Mouse (Mus musculus): ENCODE measurements at regions not wholly inside any gene's neighbourhood (a gene's known extent, or its start where the extent isn't known, plus 50 kb on each side); places are given as distances from the start of the nearest gene placed in this dataset.
A peak's percentile ranks its signal among the peaks of the same experiment; 100 is the strongest.

- H3K27ac ChIP-seq = peak overlapping the region; percentile 82
- WGBS = 50% methylated on average over 17 of the region's 17 CpGs
These were observed 187.8 kb downstream of the Rwdd3 start for GRCm38 (mm10) chr3:120983556-120984270.

GRCm38 (mm10) chr3:120982795-120983555, 188.5 kb downstream of the Rwdd3 start:
- 47% methylated on average over 10 of the region's 10 CpGs for WGBS
- Histone ChIP-seq H3K4me1 (replicated peaks) (peaks cover 18% of the 10 kb centered on the region), H3K9me3 (no peaks in the 10 kb centered on the region), H3K4me3 (no peak overlapping the region), H3K27ac (no peak overlapping the region), H3K27me3 (ENCODE audit: insufficient read depth, poor library complexity, severe bottlenecking) (no peaks in the 10 kb centered on the region), H3K36me3 (no peaks in the 10 kb centered on the region)
- no peak for DNase-seq (ENCODE audit: low spot score)

More at GRCm38 (mm10) chr3:120983556-120984270, 187.8 kb downstream of the Rwdd3 start:
- Histone ChIP-seq H3K27me3 (ENCODE audit: insufficient read depth, poor library complexity, severe bottlenecking) (no peaks in the 10 kb centered on the region), H3K36me3 (no peaks in the 10 kb centered on the region), H3K9me3 (no peaks in the 10 kb centered on the region), H3K4me1 (replicated peaks) (peaks cover 18% of the 10 kb centered on the region), H3K4me3 (no peak overlapping the region)
- DNase-seq (ENCODE audit: low spot score) = peak; percentile 36

- no peak for DNase-seq (ENCODE audit: low spot score)
- Histone ChIP-seq H3K4me3 (no peak overlapping the region), H3K36me3 (no peaks in the 10 kb centered on the region), H3K9me3 (no peaks in the 10 kb centered on the region), H3K27me3 (ENCODE audit: insufficient read depth, poor library complexity, severe bottlenecking) (no peaks in the 10 kb centered on the region), H3K4me1 (replicated peaks) (peaks cover 18% of the 10 kb centered on the region), H3K27ac (peak overlapping the region; percentile 50)
- WGBS = 44% methylated on average over 4 of the region's 4 CpGs
These were observed 189.3 kb downstream of the Rwdd3 start for GRCm38 (mm10) chr3:120982218-120982617.

- WGBS = 84% methylated on average over 14 of the region's 14 CpGs
- Histone ChIP-seq H3K9me3 (no peaks in the 10 kb centered on the region), H3K4me1 (replicated peaks) (no peaks in the 10 kb centered on the region), H3K4me3 (no peak overlapping the region), H3K27ac (no peak overlapping the region), H3K27me3 (ENCODE audit: insufficient read depth, poor library complexity, severe bottlenecking) (no peaks in the 10 kb centered on the region), H3K36me3 (no peaks in the 10 kb centered on the region)
- no peak for DNase-seq (ENCODE audit: low spot score)
These were observed 200.6 kb downstream of the Rwdd3 start for GRCm38 (mm10) chr3:120970746-120971466.

- H3K9me3 ChIP-seq = no peaks in the 10 kb centered on the region
- H3K4me1 ChIP-seq (replicated peaks) = no peaks in the 10 kb centered on the region
- 91% methylated on average over 8 of the region's 8 CpGs for WGBS
- no peak for DNase-seq (ENCODE audit: low spot score)
- H3K36me3 ChIP-seq = no peaks in the 10 kb centered on the region
- no peaks in the 10 kb centered on the region for H3K27me3 ChIP-seq (ENCODE audit: insufficient read depth, poor library complexity, severe bottlenecking)
- H3K4me3 ChIP-seq = no peak overlapping the region
- no peak overlapping the region for H3K27ac ChIP-seq
These were observed 224.6 kb downstream of the Rwdd3 start for GRCm38 (mm10) chr3:120946906-120947305.

GRCm38 (mm10) chr3:120934401-120934800, 237.1 kb downstream of the Rwdd3 start:
- Histone ChIP-seq H3K36me3 (no peaks in the 10 kb centered on the region), H3K4me3 (no peak overlapping the region), H3K4me1 (replicated peaks) (no peaks in the 10 kb centered on the region), H3K9me3 (no peaks in the 10 kb centered on the region), H3K27me3 (ENCODE audit: insufficient read depth, poor library complexity, severe bottlenecking) (no peaks in the 10 kb centered on the region), H3K27ac (no peak overlapping the region)
- WGBS = 95% methylated on average over 4 of the region's 4 CpGs
- no peak for DNase-seq (ENCODE audit: low spot score)

GRCm38 (mm10) chr3:120920351-120920750, 251.1 kb downstream of the Rwdd3 start:
- Histone ChIP-seq H3K27ac (no peak overlapping the region), H3K4me1 (replicated peaks) (no peaks in the 10 kb centered on the region), H3K27me3 (ENCODE audit: insufficient read depth, poor library complexity, severe bottlenecking) (no peaks in the 10 kb centered on the region), H3K4me3 (no peak overlapping the region), H3K9me3 (no peaks in the 10 kb centered on the region), H3K36me3 (no peaks in the 10 kb centered on the region)
- DNase-seq (ENCODE audit: low spot score) = no peak
- 84% methylated on average over 2 of the region's 2 CpGs for WGBS

GRCm38 (mm10) chr3:120898931-120899330, 272.6 kb downstream of the Rwdd3 start:
- H3K36me3 ChIP-seq = no peaks in the 10 kb centered on the region
- H3K27me3 ChIP-seq (ENCODE audit: insufficient read depth, poor library complexity, severe bottlenecking) = no peaks in the 10 kb centered on the region
- no peak overlapping the region for H3K4me3 ChIP-seq
- DNase-seq (ENCODE audit: low spot score) = no peak
- 86% methylated on average over 5 of the region's 5 CpGs for WGBS
- no peaks in the 10 kb centered on the region for H3K9me3 ChIP-seq
- no peaks in the 10 kb centered on the region for H3K4me1 ChIP-seq (replicated peaks)
- H3K27ac ChIP-seq = no peak overlapping the region

GRCm38 (mm10) chr3:120898258-120898657, 273.2 kb downstream of the Rwdd3 start:
- H3K27ac ChIP-seq = no peak overlapping the region
- no peak overlapping the region for H3K4me3 ChIP-seq
- WGBS = 88% methylated on average over 9 of the region's 9 CpGs
- H3K4me1 ChIP-seq (replicated peaks) = no peaks in the 10 kb centered on the region
- DNase-seq (ENCODE audit: low spot score) = no peak
- no peaks in the 10 kb centered on the region for H3K36me3 ChIP-seq
- no peaks in the 10 kb centered on the region for H3K9me3 ChIP-seq
- no peaks in the 10 kb centered on the region for H3K27me3 ChIP-seq (ENCODE audit: insufficient read depth, poor library complexity, severe bottlenecking)

GRCm38 (mm10) chr3:120897758-120898157, 273.7 kb downstream of the Rwdd3 start:
- Histone ChIP-seq H3K9me3 (no peaks in the 10 kb centered on the region), H3K4me1 (replicated peaks) (no peaks in the 10 kb centered on the region), H3K27ac (no peak overlapping the region), H3K27me3 (ENCODE audit: insufficient read depth, poor library complexity, severe bottlenecking) (no peaks in the 10 kb centered on the region), H3K4me3 (no peak overlapping the region), H3K36me3 (no peaks in the 10 kb centered on the region)
- 96% methylated on average over 9 of the region's 9 CpGs for WGBS
- DNase-seq (ENCODE audit: low spot score) = no peak

GRCm38 (mm10) chr3:120897221-120897620, 274.3 kb downstream of the Rwdd3 start:
- no peaks in the 10 kb centered on the region for H3K4me1 ChIP-seq (replicated peaks)
- no peaks in the 10 kb centered on the region for H3K27me3 ChIP-seq (ENCODE audit: insufficient read depth, poor library complexity, severe bottlenecking)
- 87% methylated on average over 12 of the region's 12 CpGs for WGBS
- no peak for DNase-seq (ENCODE audit: low spot score)
- H3K4me3 ChIP-seq = no peak overlapping the region
- no peak overlapping the region for H3K27ac ChIP-seq
- H3K36me3 ChIP-seq = no peaks in the 10 kb centered on the region
- H3K9me3 ChIP-seq = no peaks in the 10 kb centered on the region

GRCm38 (mm10) chr3:120886063-120886841, 285.2 kb downstream of the Rwdd3 start:
- H3K27ac ChIP-seq = no peak overlapping the region
- H3K4me3 ChIP-seq = no peak overlapping the region
- no peaks in the 10 kb centered on the region for H3K27me3 ChIP-seq (ENCODE audit: insufficient read depth, poor library complexity, severe bottlenecking)
- no peaks in the 10 kb centered on the region for H3K9me3 ChIP-seq
- H3K36me3 ChIP-seq = no peaks in the 10 kb centered on the region
- no peak for DNase-seq (ENCODE audit: low spot score)
- 70% methylated on average over 20 of the region's 20 CpGs for WGBS
- H3K4me1 ChIP-seq (replicated peaks) = peaks cover 6% of the 10 kb centered on the region; the same call in 1 of the 2 replicates

Data from hindbrain, embryonic 10.5 days (tissue).